Mouse (Mus musculus) neural tube, embryonic 12.5 days (tissue): ENCODE data around the gene Grb10. TPM values are rescaled to one million over a fixed set of nuclear protein-coding genes. Genes with fewer than 3 reads are reported as not detected.

Source experiments
- ATAC-seq: fragments of 200-750 bp; cut with Nextera tagmentation; 2 replicates; pipeline ENCODE4 v1.8.0; 2017; ENCODE audit warnings: low read depth, mild to moderate bottlenecking, moderate TSS enrichment, moderate library complexity; ENCODE audit not compliant: low FRiP score
- H3K27ac ChIP-seq: fragments of 300-500 bp; sonication (generic); 2 replicates; pipeline ENCODE4 v1.5.1; 2016
- H3K27me3 ChIP-seq: fragments of 300-500 bp; sonication (generic); replicated peaks from 2 replicates; pipeline ENCODE4 v1.6.1; 2016; ENCODE audit warnings: mild to moderate bottlenecking
- H3K36me3 ChIP-seq: fragments of 300-500 bp; sonication (generic); 2 replicates; pipeline ENCODE4 v1.6.1; 2016; ENCODE audit warnings: mild to moderate bottlenecking
- H3K4me1 ChIP-seq: fragments of 300-500 bp; sonication (generic); 2 replicates; pipeline ENCODE4 v1.6.1; 2016
- H3K4me2 ChIP-seq: fragments of 300-500 bp; sonication (generic); replicated peaks from 2 replicates; pipeline ENCODE4 v1.6.1; 2016; ENCODE audit warnings: mild to moderate bottlenecking
- H3K4me3 ChIP-seq: fragments of 300-500 bp; sonication (generic); 2 replicates; pipeline ENCODE4 v1.5.1; 2016
- H3K9ac ChIP-seq: fragments of 300-500 bp; sonication (generic); 2 replicates; pipeline ENCODE4 v1.6.1; 2016; ENCODE audit warnings: mild to moderate bottlenecking
- H3K9me3 ChIP-seq: fragments of 300-500 bp; sonication (generic); 2 replicates; pipeline ENCODE4 v1.6.1; 2016; ENCODE audit warnings: mild to moderate bottlenecking
- WGBS: fragments of 180-500 bp; shearing (Covaris S2); methylation state at CpG from one replicate; pipeline ENCODE4 v1.1.7; 2016; 5-methylcytosine and 5-hydroxymethylcytosine counted together
- polyA plus RNA-seq: library from polyadenylated mRNA; unstranded; fragments of >200 nt; fragmentation: Nextera tagmentation; extraction: Ambion mirVana; gene quantifications from 2 replicates; pipeline ENCODE4 v1.2.1, GENCODE M21; 2016

Gene Grb10
- polyA plus RNA-seq, 1 experiment from 2014 or later = 336 TPM

- Histone ChIP-seq H3K27ac (no peak overlapping the region), H3K9me3 (no peaks in the 10 kb centered on the region), H3K36me3 (peaks cover 44% of the 10 kb centered on the region), H3K4me3 (no peak overlapping the region), H3K4me1 (peaks cover 7% of the 10 kb centered on the region; the same call in 1 of the 2 replicates), H3K27me3 (no peaks in the 10 kb centered on the region), H3K9ac (no peak overlapping the region), H3K4me2 (no peak overlapping the region)
- 82% methylated on average over 3 of the region's 3 CpGs for WGBS
- no peak for ATAC-seq
These were observed 98.9 kb downstream of the Grb10 start for GRCm38 (mm10) chr11:11939611-11940010.

- Histone ChIP-seq H3K4me1 (peaks cover 7% of the 10 kb centered on the region; the same call in 1 of the 2 replicates), H3K9ac (no peak overlapping the region), H3K4me2 (no peak overlapping the region), H3K9me3 (no peaks in the 10 kb centered on the region), H3K36me3 (peaks cover 45% of the 10 kb centered on the region), H3K27ac (no peak overlapping the region), H3K4me3 (no peak overlapping the region), H3K27me3 (no peaks in the 10 kb centered on the region)
- no peak for ATAC-seq
- WGBS = 97% methylated on average over 1 of the region's 1 CpGs
These were observed 99.9 kb downstream of the Grb10 start for GRCm38 (mm10) chr11:11938591-11938990.

- Histone ChIP-seq H3K4me3 (no peak overlapping the region), H3K9me3 (no peaks in the 10 kb centered on the region), H3K4me2 (no peak overlapping the region), H3K36me3 (peaks cover 46% of the 10 kb centered on the region), H3K9ac (no peak overlapping the region), H3K4me1 (peaks cover 4% of the 10 kb centered on the region; the same call in 1 of the 2 replicates), H3K27me3 (no peaks in the 10 kb centered on the region), H3K27ac (no peak overlapping the region)
- no peak for ATAC-seq
- WGBS = 87% methylated on average over 10 of the region's 10 CpGs
These were observed 101.0 kb downstream of the Grb10 start for GRCm38 (mm10) chr11:11937340-11938030.

GRCm38 (mm10) chr11:11934808-11935207 is 103.7 kb downstream of the Grb10 start:
- Histone ChIP-seq H3K4me3 (no peak overlapping the region), H3K27ac (no peak overlapping the region), H3K36me3 (peaks cover 52% of the 10 kb centered on the region), H3K27me3 (no peaks in the 10 kb centered on the region), H3K4me2 (no peak overlapping the region), H3K9me3 (no peaks in the 10 kb centered on the region), H3K4me1 (0 out of 2 replicates have a peak, but pooled peaks cover 9% of the 10 kb centered on the region), H3K9ac (no peak overlapping the region)
- ATAC-seq = no peak
- 86% methylated on average over 8 of the region's 8 CpGs for WGBS

- Histone ChIP-seq H3K4me1 (0 out of 2 replicates have a peak, but pooled peaks cover 9% of the 10 kb centered on the region), H3K9ac (no peak overlapping the region), H3K36me3 (peaks cover 43% of the 10 kb centered on the region), H3K27ac (no peak overlapping the region), H3K9me3 (no peaks in the 10 kb centered on the region), H3K27me3 (no peaks in the 10 kb centered on the region), H3K4me2 (no peak overlapping the region), H3K4me3 (no peak overlapping the region)
- WGBS = 53% methylated on average over 11 of the region's 11 CpGs
- ATAC-seq = peak; percentile 46
These were observed 106.2 kb downstream of the Grb10 start for GRCm38 (mm10) chr11:11932102-11932789.

- Histone ChIP-seq H3K27ac (no peak overlapping the region), H3K9me3 (no peaks in the 10 kb centered on the region)
- WGBS = 43% methylated on average over 5 of the region's 5 CpGs
These were observed 106.8 kb downstream of the Grb10 start for GRCm38 (mm10) chr11:11931688-11932087.

GRCm38 (mm10) chr11:11930527-11930926 is 108.0 kb downstream of the Grb10 start:
- Histone ChIP-seq H3K4me3 (no peak overlapping the region), H3K9me3 (no peaks in the 10 kb centered on the region), H3K9ac (no peak overlapping the region), H3K27ac (no peak overlapping the region), H3K4me1 (0 out of 2 replicates have a peak, but pooled peaks cover 9% of the 10 kb centered on the region), H3K27me3 (no peaks in the 10 kb centered on the region), H3K4me2 (no peak overlapping the region), H3K36me3 (peaks cover 27% of the 10 kb centered on the region)
- WGBS = 93% methylated on average over 11 of the region's 11 CpGs
- no peak for ATAC-seq

More at GRCm38 (mm10) chr11:11931688-11932087, 106.8 kb downstream of the Grb10 start:
- Histone ChIP-seq H3K4me1 (0 out of 2 replicates have a peak, but pooled peaks cover 9% of the 10 kb centered on the region), H3K4me2 (no peak overlapping the region), H3K36me3 (peaks cover 37% of the 10 kb centered on the region), H3K27me3 (no peaks in the 10 kb centered on the region), H3K4me3 (no peak overlapping the region), H3K9ac (no peak overlapping the region)
- peak; percentile 67 for ATAC-seq

GRCm38 (mm10) chr11:11929059-11929458 is 109.4 kb downstream of the Grb10 start:
- no peaks in the 10 kb centered on the region for H3K9me3 ChIP-seq
- ATAC-seq = no peak
- WGBS = 93% methylated on average over 3 of the region's 3 CpGs
- H3K4me2 ChIP-seq = no peak overlapping the region
- H3K27ac ChIP-seq = no peak overlapping the region
- H3K4me3 ChIP-seq = no peak overlapping the region
- H3K27me3 ChIP-seq = no peaks in the 10 kb centered on the region
- peaks cover 18% of the 10 kb centered on the region for H3K36me3 ChIP-seq
- H3K4me1 ChIP-seq = 0 out of 2 replicates have a peak, but pooled peaks cover 9% of the 10 kb centered on the region
- H3K9ac ChIP-seq = no peak overlapping the region

- no peak for ATAC-seq
- 90% methylated on average over 2 of the region's 2 CpGs for WGBS
- Histone ChIP-seq H3K9ac (no peak overlapping the region), H3K27me3 (no peaks in the 10 kb centered on the region), H3K4me1 (peaks cover 12% of the 10 kb centered on the region; the same call in 1 of the 2 replicates), H3K4me3 (no peak overlapping the region), H3K27ac (no peak overlapping the region), H3K9me3 (no peaks in the 10 kb centered on the region), H3K36me3 (peaks cover 14% of the 10 kb centered on the region), H3K4me2 (no peak overlapping the region)
These were observed 109.9 kb downstream of the Grb10 start for GRCm38 (mm10) chr11:11928586-11928985.

GRCm38 (mm10) chr11:11923900-11924299 is 114.6 kb downstream of the Grb10 start:
- WGBS = 30% methylated on average over 3 of the region's 3 CpGs
- ATAC-seq = no peak
- Histone ChIP-seq H3K4me3 (no peak overlapping the region), H3K27me3 (no peaks in the 10 kb centered on the region), H3K4me2 (no peak overlapping the region), H3K9me3 (no peaks in the 10 kb centered on the region), H3K27ac (no peak overlapping the region), H3K4me1 (peaks cover 3% of the 10 kb centered on the region; the same call in 1 of the 2 replicates), H3K36me3 (no peaks in the 10 kb centered on the region), H3K9ac (no peak overlapping the region)

GRCm38 (mm10) chr11:11923345-11923744 is 115.1 kb downstream of the Grb10 start:
- H3K27me3 ChIP-seq = no peaks in the 10 kb centered on the region
- no peak overlapping the region for H3K27ac ChIP-seq
- no peak for ATAC-seq
- H3K4me1 ChIP-seq = peaks cover 3% of the 10 kb centered on the region; the same call in 1 of the 2 replicates
- H3K4me3 ChIP-seq = no peak overlapping the region
- no peaks in the 10 kb centered on the region for H3K9me3 ChIP-seq
- no peak overlapping the region for H3K9ac ChIP-seq
- no peaks in the 10 kb centered on the region for H3K36me3 ChIP-seq
- WGBS = 89% methylated on average over 3 of the region's 3 CpGs
- no peak overlapping the region for H3K4me2 ChIP-seq

- H3K4me2 ChIP-seq = no peak overlapping the region
- H3K36me3 ChIP-seq = no peaks in the 10 kb centered on the region
- no peak overlapping the region for H3K9ac ChIP-seq
- no peaks in the 10 kb centered on the region for H3K27me3 ChIP-seq
- no peak overlapping the region for H3K4me3 ChIP-seq
- no peak overlapping the region for H3K27ac ChIP-seq
- no peaks in the 10 kb centered on the region for H3K9me3 ChIP-seq
- 96% methylated on average over 2 of the region's 2 CpGs for WGBS
- peaks cover 3% of the 10 kb centered on the region; the same call in 1 of the 2 replicates for H3K4me1 ChIP-seq
- ATAC-seq = no peak
These were observed 116.4 kb downstream of the Grb10 start for GRCm38 (mm10) chr11:11922106-11922505.
